ENCODE assay signal across 28 mouse cellular contexts in the genomic region with DNA sequence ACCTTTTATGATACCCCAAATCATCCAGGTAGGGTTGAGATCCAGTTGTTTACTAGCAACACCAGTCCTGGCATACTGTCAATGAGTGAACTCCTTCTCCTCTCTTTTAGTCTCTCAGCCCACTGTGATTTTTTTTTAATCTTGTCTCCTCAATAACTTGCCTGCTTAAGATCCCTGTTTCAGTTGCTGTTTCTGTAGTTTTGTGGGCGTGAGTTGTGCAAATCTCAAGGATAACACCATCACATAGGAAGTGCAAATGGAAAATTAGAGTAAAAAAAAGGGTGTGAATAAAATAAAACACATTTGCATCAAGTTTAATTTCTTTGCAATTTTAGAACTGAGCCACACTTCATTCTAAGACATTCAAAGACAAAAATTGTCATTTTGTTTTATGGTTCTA.
"Had no signal": no experiment of that assay in that cellular context is flagged by ENCODE, and none has a peak within 500 bp of the region (broad histone marks: within the 10 kb centered on the region; RNA-seq: fewer than 3 reads in every experiment).

No protein-coding gene starts in this region.

- H3K4me2 ChIP-seq: embryonic facial prominence, embryonic 12.5 days; embryonic facial prominence, embryonic 13.5 days; embryonic facial prominence, embryonic 15.5 days; forebrain, embryonic 12.5 days; forebrain, embryonic 13.5 days; forebrain, embryonic 15.5 days had no signal

- DNase-seq: cerebellum, adult 8-10 months; cerebellum, adult 9-10 months; cerebellum, adult 9-11 months; cerebellum, postnatal 10 days; cerebellum, postnatal 14 days; cerebellum, postnatal 25 days; cerebellum, postnatal 36 days; embryo, embryonic 11 days; forebrain, postnatal 0 days; gastrocnemius, adult 2 months; gastrocnemius, postnatal 10 days; gastrocnemius, postnatal 14 days; gastrocnemius, postnatal 25 days; gastrocnemius, postnatal 36 days; heart, adult 11 months; heart, adult 18-20 months; heart, adult 2 months had no signal

- ATAC-seq: forebrain, embryonic 13.5 days; forebrain, embryonic 14.5 days; forebrain, embryonic 15.5 days; forebrain, embryonic 16.5 days; forebrain, postnatal 0 days had no signal

- H3K9ac ChIP-seq: embryonic facial prominence, embryonic 12.5 days; embryonic facial prominence, embryonic 13.5 days; embryonic facial prominence, embryonic 15.5 days; forebrain, embryonic 12.5 days; forebrain, embryonic 13.5 days; forebrain, embryonic 15.5 days; forebrain, postnatal 0 days had no signal

- H3K36me3 ChIP-seq: embryonic facial prominence, embryonic 10.5 days; embryonic facial prominence, embryonic 12.5 days; embryonic facial prominence, embryonic 13.5 days; embryonic facial prominence, embryonic 15.5 days; forebrain, embryonic 10.5 days; forebrain, embryonic 12.5 days; forebrain, embryonic 15.5 days had no signal

- H3K9me3 ChIP-seq: embryonic facial prominence, embryonic 10.5 days; embryonic facial prominence, embryonic 12.5 days; embryonic facial prominence, embryonic 13.5 days; embryonic facial prominence, embryonic 15.5 days; forebrain, embryonic 10.5 days; forebrain, embryonic 12.5 days; forebrain, embryonic 13.5 days; forebrain, embryonic 15.5 days had no signal

- H3K4me1 ChIP-seq: embryonic facial prominence, embryonic 10.5 days; embryonic facial prominence, embryonic 12.5 days; embryonic facial prominence, embryonic 13.5 days; embryonic facial prominence, embryonic 15.5 days; forebrain, embryonic 10.5 days; forebrain, embryonic 12.5 days; forebrain, embryonic 13.5 days; forebrain, embryonic 15.5 days had no signal

- H3K27ac ChIP-seq: embryonic facial prominence, embryonic 10.5 days; embryonic facial prominence, embryonic 12.5 days; embryonic facial prominence, embryonic 13.5 days; embryonic facial prominence, embryonic 15.5 days; forebrain, embryonic 10.5 days; forebrain, embryonic 12.5 days; forebrain, embryonic 13.5 days; forebrain, embryonic 15.5 days; gastrocnemius, adult 2 months; heart, adult 2 months had no signal

- H3K27me3 ChIP-seq: embryonic facial prominence, embryonic 12.5 days; embryonic facial prominence, embryonic 13.5 days; embryonic facial prominence, embryonic 15.5 days; forebrain, embryonic 12.5 days; forebrain, embryonic 13.5 days; forebrain, embryonic 15.5 days had no signal

- H3K4me3 ChIP-seq: embryonic facial prominence, embryonic 10.5 days; embryonic facial prominence, embryonic 12.5 days; embryonic facial prominence, embryonic 13.5 days; embryonic facial prominence, embryonic 15.5 days; erythroblast, embryonic 14.5 days; forebrain, embryonic 10.5 days; forebrain, embryonic 12.5 days; forebrain, embryonic 13.5 days; forebrain, embryonic 15.5 days; gastrocnemius, adult 2 months; heart, adult 2 months had no signal
